Comparison of ENCODE assay signal across 26 mouse cellular contexts in the genomic region with DNA sequence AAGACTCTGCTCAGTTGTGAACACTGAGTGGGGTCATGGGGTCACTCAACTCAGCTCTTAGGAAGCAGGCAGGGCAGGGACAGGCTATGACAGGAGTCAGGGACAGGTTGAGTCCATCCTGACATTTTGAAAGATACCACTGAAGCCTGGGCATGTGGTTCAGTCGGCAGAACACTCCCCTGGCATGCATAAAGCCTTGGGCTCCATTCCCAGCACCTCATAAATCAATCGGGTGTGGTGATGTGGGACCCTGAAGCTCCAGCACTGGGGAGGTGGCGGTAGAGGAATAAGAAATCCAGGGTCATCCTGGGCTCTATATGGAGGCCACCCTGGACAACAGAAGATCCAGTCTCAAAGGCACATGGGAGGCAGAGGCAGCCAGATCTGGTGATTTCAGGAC. TPM values are rescaled to one million over a fixed set of nuclear protein-coding genes. Genes with fewer than 3 reads are reported as not detected.
A peak's percentile ranks its signal among the peaks of the same experiment; 100 is the strongest.
DNase-seq lines count a peak whose midpoint lies in the region; ATAC-seq and TF ChIP-seq lines count a peak whose summit lies in the region.
"Had no signal": no experiment of that assay in that cellular context is flagged by ENCODE, and none has a peak within 500 bp of the region (broad histone marks: within the 10 kb centered on the region; RNA-seq: fewer than 3 reads in every experiment).

No protein-coding gene starts in this region.

- WGBS in hindbrain, embryonic 10.5 days = 77% methylated on average over 3 of the region's 3 CpGs
- 74% methylated on average over 3 of the region's 3 CpGs for WGBS in hindbrain, embryonic 14.5 days

- H3K36me3 ChIP-seq in hindbrain, embryonic 10.5 days = no peaks in the 10 kb centered on the region
- no peaks in the 10 kb centered on the region for H3K36me3 ChIP-seq in hindbrain, embryonic 14.5 days (replicated peaks; ENCODE audit: control insufficient read depth, insufficient read depth)
- H3K36me3 ChIP-seq: embryonic facial prominence, embryonic 13.5 days; embryonic facial prominence, embryonic 15.5 days; forebrain, embryonic 10.5 days; forebrain, embryonic 12.5 days; G1E had no signal

- no peaks in the 10 kb centered on the region for H3K9me3 ChIP-seq in hindbrain, embryonic 10.5 days
- H3K9me3 ChIP-seq in hindbrain, embryonic 14.5 days (ENCODE audit: control insufficient read depth, low read length) = no peaks in the 10 kb centered on the region
- H3K9me3 ChIP-seq: embryonic facial prominence, embryonic 13.5 days; embryonic facial prominence, embryonic 15.5 days; forebrain, embryonic 10.5 days; forebrain, embryonic 12.5 days; G1E had no signal

- 0 out of 2 replicates have a peak overlapping the region, but pooled peaks have one; percentile 35 for H3K27ac ChIP-seq in hindbrain, embryonic 10.5 days
- H3K27ac ChIP-seq in hindbrain, embryonic 14.5 days = no peak overlapping the region
- no peak overlapping the region for H3K27ac ChIP-seq in left cerebral cortex, adult 2 months
- H3K27ac ChIP-seq: embryonic facial prominence, embryonic 15.5 days had no signal

- H3K27me3 ChIP-seq in hindbrain, embryonic 10.5 days (ENCODE audit: insufficient read depth, poor library complexity, severe bottlenecking) = peaks cover 46% of the 10 kb centered on the region
- H3K27me3 ChIP-seq in hindbrain, embryonic 14.5 days (ENCODE audit: control insufficient read depth, insufficient read depth, low read length) = no peaks in the 10 kb centered on the region
- H3K27me3 ChIP-seq: embryonic facial prominence, embryonic 15.5 days; Patski had no signal

- H3K4me1 ChIP-seq in hindbrain, embryonic 10.5 days (replicated peaks) = peaks cover 56% of the 10 kb centered on the region
- H3K4me1 ChIP-seq in hindbrain, embryonic 14.5 days (replicated peaks; ENCODE audit: control insufficient read depth, insufficient read depth, low read length) = no peaks in the 10 kb centered on the region

- DNase-seq in hindbrain, embryonic 10.5 days (ENCODE audit: low spot score) = no peak
- DNase-seq in hindbrain, embryonic 14.5 days (ENCODE audit: low spot score) = no peak
- peak; percentile 68 for DNase-seq in adrenal gland, adult 8-10 months
- DNase-seq in adrenal gland, postnatal 14 days = peak; percentile 82
- DNase-seq in adrenal gland, postnatal 36 days = peak; percentile 67 to 77
- no peak for DNase-seq in heart, postnatal 10 days
- DNase-seq in left cerebral cortex, adult 2 months (ENCODE audit: extremely low spot score in 1 of 2, low spot score in 2 of 2) = no peak
- DNase-seq in spleen, postnatal 14 days (ENCODE audit: low spot score in 2 of 2) = no peak
- DNase-seq: B cell, adult 2 months; cerebellum, adult 11 months; cerebellum, adult 18-20 months; cerebellum, adult 8-10 months; cerebellum, adult 9-11 months; cerebellum, postnatal 36 days; embryo, embryonic 11 days had no signal

- H3K4me3 ChIP-seq in hindbrain, embryonic 10.5 days = no peak overlapping the region
- no peak overlapping the region for H3K4me3 ChIP-seq in hindbrain, embryonic 14.5 days (replicated peaks; ENCODE audit: low read length)
- no peak overlapping the region for H3K4me3 ChIP-seq in left cerebral cortex, adult 2 months
- H3K4me3 ChIP-seq: embryonic facial prominence, embryonic 13.5 days; embryonic facial prominence, embryonic 15.5 days; erythroblast, embryonic 14.5 days; forebrain, embryonic 10.5 days; forebrain, embryonic 12.5 days had no signal

- no peak overlapping the region for H3K9ac ChIP-seq in hindbrain, embryonic 14.5 days
- H3K9ac ChIP-seq: embryonic facial prominence, embryonic 13.5 days; embryonic facial prominence, embryonic 15.5 days; forebrain, embryonic 12.5 days had no signal

- intact Hi-C loops in heart, postnatal 10 days (cut with DNase I) = no loop called here
- intact Hi-C loops in left cerebral cortex, adult 2 months (cut with DNase I) = no loop called here

- no peak for ATAC-seq in hindbrain, embryonic 14.5 days (ENCODE audit: low FRiP score)
- ATAC-seq: activated CD4-positive, CD25-positive, alpha-beta regulatory T cell, adult 4 months; CD4-positive, CD25-positive, alpha-beta regulatory T cell, adult 4 months; forebrain, embryonic 16.5 days; Patski had no signal

- no peak for TF ChIP-seq CTCF in left cerebral cortex, adult 2 months (IDR thresholded peaks at IDR 0.05)

- H3K4me2 ChIP-seq in hindbrain, embryonic 14.5 days (replicated peaks) = no peak overlapping the region
- H3K4me2 ChIP-seq: embryonic facial prominence, embryonic 13.5 days; embryonic facial prominence, embryonic 15.5 days; forebrain, embryonic 12.5 days had no signal

RNA-seq across cellular contexts. Expression of a gene that starts 6.4 kb away (rescaled TPM):
- polyA plus RNA-seq in hindbrain, embryonic 10.5 days (2016; fragmentation: Nextera tagmentation; extraction: Ambion mirVana) = 10.7 and 11.0 TPM in 2 replicates
- polyA plus RNA-seq in hindbrain, embryonic 14.5 days (2014; fragmentation: Nextera tagmentation; extraction: Ambion mirVana) = 4.7 and 6.6 TPM in 2 replicates
- total RNA-seq in adrenal gland, adult 8-10 months (2022) = 10 to 100 TPM; 12.1 to 19.7 (median 15.9) TPM
- total RNA-seq in adrenal gland, postnatal 14 days (2021) = 10.9 and 11.9 TPM in 2 replicates
- total RNA-seq in adrenal gland, postnatal 36 days (2021) = 10 to 100 TPM; 14.5 to 16.0 TPM
- 1 to 10 TPM in 1 of 2 experiments, under 1 TPM in 1; 0.82 to 1.0 TPM for total RNA-seq in heart, postnatal 10 days (2021)
- total RNA-seq in left cerebral cortex, adult 2 months (2021) = 1 to 10 TPM; 1.5 TPM
- polyA plus RNA-seq: activated CD4-positive, CD25-positive, alpha-beta regulatory T cell, adult 4 months; CD4-positive, CD25-positive, alpha-beta regulatory T cell, adult 4 months; erythroblast, embryonic 14.5 days; G1E had no signal

RNA-seq across cellular contexts. Expression of a gene that starts 41.4 kb away (rescaled TPM):
- 36.1 and 39.8 TPM in 2 replicates for polyA plus RNA-seq in hindbrain, embryonic 10.5 days (2016; fragmentation: Nextera tagmentation; extraction: Ambion mirVana)
- polyA plus RNA-seq in hindbrain, embryonic 14.5 days (2014; fragmentation: Nextera tagmentation; extraction: Ambion mirVana) = 40.9 and 41.3 TPM in 2 replicates
- 10 to 100 TPM; 39.2 to 62.8 (median 49.0) TPM for total RNA-seq in adrenal gland, adult 8-10 months (2022)
- total RNA-seq in adrenal gland, postnatal 14 days (2021) = 36.8 and 43.4 TPM in 2 replicates
- total RNA-seq in adrenal gland, postnatal 36 days (2021) = 10 to 100 TPM; 36.9 to 37.1 TPM
- total RNA-seq in heart, postnatal 10 days (2021) = 10 to 100 TPM; 21.4 to 26.9 TPM
- total RNA-seq in left cerebral cortex, adult 2 months (2021) = 100 to 1,000 TPM; 107 to 130 TPM

RNA-seq across cellular contexts. Expression of a gene that starts 55.1 kb away (rescaled TPM):
- 1.1 and 2.8 TPM in 2 replicates for polyA plus RNA-seq in hindbrain, embryonic 10.5 days (2016; fragmentation: Nextera tagmentation; extraction: Ambion mirVana)
- polyA plus RNA-seq in hindbrain, embryonic 14.5 days (2014; fragmentation: Nextera tagmentation; extraction: Ambion mirVana) = 0.94 and 1.6 TPM in 2 replicates
- total RNA-seq in adrenal gland, adult 8-10 months (2022) = under 1 TPM in 1 of 4 experiments, not detected in 3; 0.46 TPM
- not detected in 2 replicates for total RNA-seq in adrenal gland, postnatal 14 days (2021)
- not detected for total RNA-seq in adrenal gland, postnatal 36 days (2021)
- under 1 TPM; 0.12 to 0.25 TPM for total RNA-seq in heart, postnatal 10 days (2021)
- total RNA-seq in left cerebral cortex, adult 2 months (2021) = under 1 TPM; 0.61 to 0.88 TPM
- total RNA-seq: CH12.LX, G1E had no signal
- polyA plus RNA-seq: erythroblast, embryonic 14.5 days; G1E had no signal

Comparison
In these comparisons a context has a peak if more than half of its experiments do, and no peak if none do; other contexts are left out.
1. DNase-seq: peak in adrenal gland, adult 8-10 months (single experiment), adrenal gland, postnatal 14 days (single experiment) and adrenal gland, postnatal 36 days (2 of 2); none in hindbrain, embryonic 10.5 days (single experiment), hindbrain, embryonic 14.5 days (single experiment), heart, postnatal 10 days (0 of 2), left cerebral cortex, adult 2 months (0 of 2) and spleen, postnatal 14 days (0 of 2).